Mouse (Mus musculus) ES-E14 (cell line): ENCODE results near the gene Mfsd2b.

Source experiments
- HCFC1 ChIP-seq: IDR thresholded peaks from 2 replicates; pipeline ENCODE4 v1.6.1; 2012; ENCODE audit warnings: low read length, inconsistent platforms, borderline replicate concordance; ENCODE audit not compliant: insufficient read depth
- MAFK ChIP-seq: IDR thresholded peaks from 2 replicates; pipeline ENCODE4 v1.6.1; 2014; ENCODE audit warnings: mild to moderate bottlenecking, low read depth, low read length, inconsistent platforms; ENCODE audit not compliant: insufficient read depth

GRCm38 (mm10) chr12:4862672-4863071 is 11.5 kb downstream of the Mfsd2b start:
- no peak for TF ChIP-seq MAFK
- no peak for TF ChIP-seq HCFC1
